Mouse (Mus musculus): ENCODE results near the gene Ubr2.

Ubr2 gene

GRCm38 (mm10) chr17:47009898-47010721, at the start of gene Ubr2:
Ubr2 (minus strand) TSS chr17:47010556.
- DNase-seq (ENCODE audit: inconsistent age in 2 of 2, low spot score in 1 of 2), result peak; percentile 96 to 99

DNA sequence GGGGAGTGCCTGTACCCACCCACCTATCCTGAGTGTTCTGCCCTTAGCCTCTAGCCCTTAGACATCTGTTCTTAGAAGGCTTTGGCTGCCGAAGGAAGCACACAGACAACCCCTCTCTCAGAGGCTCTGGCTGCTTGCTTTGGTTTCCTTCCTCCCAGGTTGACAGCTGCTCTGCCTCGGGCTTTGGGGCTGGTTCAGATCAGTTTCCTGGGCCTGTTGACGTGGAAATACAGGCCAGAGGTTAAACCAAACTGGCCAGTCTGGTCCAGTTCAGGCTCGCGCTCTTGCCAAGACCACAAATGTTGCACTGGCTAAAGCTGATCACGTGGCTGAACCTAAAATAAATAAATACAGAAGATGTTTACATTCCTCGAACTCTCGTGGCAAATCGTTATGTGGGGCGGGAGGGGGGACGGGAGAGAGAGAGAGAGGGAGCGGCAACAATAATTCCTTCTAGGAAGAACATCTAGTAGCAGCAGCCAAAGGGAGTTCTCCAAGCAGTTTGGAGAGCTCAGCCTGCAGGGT, 49.5 kb upstream of the Ubr2 start:
- peak in 1 of 2 experiments; percentile 47 for DNase-seq (ENCODE audit: inconsistent age in 2 of 2, low spot score in 1 of 2)

DNA sequence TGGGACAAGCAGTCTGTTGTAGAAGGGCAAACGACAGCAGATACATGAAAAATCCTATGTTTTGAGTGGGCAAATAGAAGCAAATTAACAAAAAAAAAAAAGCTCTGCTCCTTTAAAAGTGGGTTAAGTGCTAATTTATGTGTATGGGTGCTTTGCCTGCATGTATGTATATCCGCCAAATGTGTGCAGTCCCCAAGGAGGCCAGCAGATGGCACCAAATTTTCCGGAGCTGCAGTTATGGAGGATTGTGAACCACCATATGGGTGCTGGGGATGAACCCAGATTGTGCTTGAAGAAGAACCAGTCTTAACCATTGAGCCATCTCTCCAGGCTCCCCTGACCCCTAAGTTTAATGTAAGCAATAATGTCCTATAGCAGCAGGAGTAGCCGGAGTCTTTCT, 47.6 kb upstream of the Ubr2 start:
- DNase-seq (ENCODE audit: inconsistent age in 2 of 2, low spot score in 1 of 2), result no peak

- no peak for DNase-seq (ENCODE audit: inconsistent age in 2 of 2, low spot score in 1 of 2)
Measured at GRCm38 (mm10) chr17:47056476-47056875, 46.1 kb upstream of the Ubr2 start.

DNA sequence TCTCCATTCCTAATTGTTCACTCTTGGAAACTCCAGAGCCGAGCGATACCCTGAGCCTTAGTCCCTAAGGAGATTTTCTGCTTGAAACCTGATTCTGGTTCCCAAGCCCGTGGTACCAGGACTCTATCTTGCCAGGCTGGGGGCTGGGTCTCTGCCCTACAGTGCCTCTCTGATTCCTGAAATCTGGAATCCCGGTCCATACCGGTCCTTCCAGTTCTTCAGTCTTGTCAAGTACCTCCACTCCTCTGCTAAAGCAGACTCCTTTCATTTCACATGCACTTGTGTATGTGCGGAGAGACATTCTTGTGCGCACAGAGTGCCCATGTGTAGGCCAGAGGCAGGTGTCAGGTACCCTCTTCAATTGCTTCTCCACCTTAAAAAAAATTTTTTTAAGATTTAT, 44.8 kb upstream of the Ubr2 start:
- no peak for DNase-seq (ENCODE audit: inconsistent age in 2 of 2, low spot score in 1 of 2)

DNA sequence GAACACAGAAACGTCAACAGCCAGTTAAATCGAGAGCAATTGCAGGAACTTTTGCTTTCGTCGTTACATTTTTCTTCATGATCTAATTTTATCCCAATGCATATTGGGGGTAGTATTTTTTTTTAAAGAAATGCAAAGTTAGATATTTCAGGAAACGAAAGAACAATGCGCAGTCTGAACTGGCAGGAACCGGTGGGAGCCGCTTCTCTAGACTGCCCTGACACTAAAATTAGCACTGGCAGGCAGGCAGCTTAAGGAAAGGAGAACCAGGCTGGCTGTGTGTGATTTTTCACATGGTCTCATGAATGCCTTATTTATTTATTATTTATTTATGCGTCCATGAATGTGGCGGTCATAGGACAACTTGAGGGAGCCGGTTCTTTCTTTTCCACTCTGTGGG, 44.3 kb upstream of the Ubr2 start:
- no peak for DNase-seq (ENCODE audit: inconsistent age in 2 of 2, low spot score in 1 of 2)

- DNase-seq (ENCODE audit: inconsistent age in 2 of 2, low spot score in 1 of 2), result no peak
Measured at GRCm38 (mm10) chr17:47050678-47051077, 40.3 kb upstream of the Ubr2 start.

DNA sequence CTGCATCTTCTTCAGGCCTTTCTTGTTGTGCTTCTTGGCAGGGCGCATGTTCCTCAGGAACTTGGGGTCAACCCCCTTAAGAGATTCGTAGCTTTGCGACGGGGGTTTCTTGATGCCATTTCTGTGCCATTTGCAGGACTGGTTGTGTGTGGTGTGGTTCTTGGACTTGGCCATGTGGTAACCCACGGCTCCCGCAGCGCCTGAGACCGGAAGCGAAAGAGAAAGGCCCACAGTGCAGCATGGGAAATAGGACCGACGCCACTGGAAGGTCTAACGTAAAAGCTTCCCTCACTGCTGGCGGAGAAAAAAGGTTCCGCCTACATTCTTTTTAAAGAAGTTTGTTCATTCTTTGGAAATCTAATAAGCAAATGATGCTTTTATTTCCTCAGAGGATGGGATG, 32.5 kb upstream of the Ubr2 start:
- DNase-seq (ENCODE audit: inconsistent age in 2 of 2, low spot score in 1 of 2), result no peak

DNA sequence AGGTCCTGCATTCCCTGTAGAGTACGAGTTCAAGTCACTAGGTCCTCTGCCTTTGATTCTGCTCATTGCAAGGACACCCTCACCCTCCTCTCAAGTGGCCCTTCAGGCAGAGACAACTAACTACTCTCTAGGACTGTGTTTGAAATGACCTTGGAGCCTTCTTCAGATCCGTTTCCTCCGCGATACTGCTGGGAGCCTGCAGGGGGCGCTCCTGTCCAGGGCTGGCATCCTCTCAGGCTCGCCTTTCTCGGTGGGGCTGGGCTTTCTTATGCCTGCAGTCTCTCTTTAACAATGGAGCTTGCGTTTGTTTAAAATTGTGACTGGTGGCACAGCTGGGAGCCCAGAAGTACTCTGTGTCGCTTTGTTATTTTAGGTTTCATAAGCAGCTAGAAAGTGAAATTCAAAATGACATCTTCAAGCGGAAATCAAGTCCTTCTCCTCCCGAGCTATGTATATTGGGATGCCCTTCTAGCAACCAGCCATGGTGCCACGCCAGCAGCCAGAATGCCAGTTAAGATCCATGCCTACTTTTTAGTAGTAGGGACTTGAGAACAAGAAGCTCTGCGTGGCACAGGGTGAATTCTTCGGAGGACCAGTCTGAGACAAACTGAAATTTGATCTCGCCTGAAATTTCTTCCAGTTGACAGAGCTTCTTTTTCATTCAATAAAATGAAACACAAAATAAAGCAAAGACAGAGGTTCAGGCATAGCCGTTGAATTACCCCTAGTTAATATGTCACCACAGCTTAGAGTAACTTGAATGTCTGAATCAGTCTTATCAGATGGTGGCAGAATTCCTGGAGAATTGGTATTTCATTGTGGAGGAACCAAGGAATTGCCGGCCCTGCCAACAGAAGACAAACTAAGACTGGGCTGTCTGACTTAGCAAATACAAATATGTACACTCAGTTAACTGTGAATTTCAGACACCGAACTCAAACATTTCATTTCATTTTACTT, 28.8 kb upstream of the Ubr2 start:
- peak; percentile 90 to 98 for DNase-seq (ENCODE audit: inconsistent age in 2 of 2, low spot score in 1 of 2)

DNA sequence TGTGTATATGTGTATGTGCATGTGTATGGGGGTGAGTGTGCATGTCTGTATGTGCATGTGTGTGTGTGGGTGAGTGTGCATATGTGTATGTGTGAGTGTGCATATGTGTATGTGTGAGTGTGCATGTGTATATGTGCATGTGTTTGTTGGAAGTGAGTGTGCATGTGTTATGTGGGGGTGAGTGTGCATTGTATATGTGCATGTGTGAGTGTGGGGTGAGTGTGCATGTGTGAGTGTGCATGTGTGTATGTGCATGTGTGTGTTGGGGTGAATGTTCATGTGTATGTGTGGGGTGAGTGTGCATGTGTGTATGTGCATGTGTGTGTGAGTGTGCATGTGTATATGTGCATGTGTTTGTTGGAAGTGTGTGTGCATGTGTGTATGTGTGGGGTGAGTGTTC, 24.2 kb upstream of the Ubr2 start:
- no peak for DNase-seq (ENCODE audit: inconsistent age in 2 of 2, low spot score in 1 of 2)

GRCm38 (mm10) chr17:47033643-47034042, 23.3 kb upstream of the Ubr2 start:
- peak; percentile 46 to 86 for DNase-seq (ENCODE audit: inconsistent age in 2 of 2, low spot score in 1 of 2)

GRCm38 (mm10) chr17:47024805-47025204, 14.4 kb upstream of the Ubr2 start:
- no peak for DNase-seq (ENCODE audit: inconsistent age in 2 of 2, low spot score in 1 of 2)

DNA sequence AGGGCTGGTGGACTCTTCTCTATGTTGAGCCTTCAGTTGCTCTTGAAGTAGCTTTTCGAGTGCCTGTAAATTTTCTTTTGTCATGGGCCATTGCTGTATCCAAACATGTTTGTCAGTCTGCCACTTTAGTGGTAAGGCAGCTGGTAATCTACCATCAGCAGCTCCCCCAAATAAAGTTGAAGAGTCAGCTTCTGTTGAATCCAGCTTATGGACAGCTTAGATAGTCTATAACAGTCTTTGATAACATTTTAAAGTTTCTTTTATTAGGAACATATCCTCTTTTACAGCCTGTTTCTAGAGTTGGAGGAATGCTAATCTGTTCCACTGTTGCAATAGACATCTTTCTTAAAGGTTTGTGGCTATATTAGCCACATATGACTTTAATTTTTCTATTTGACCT, 13.0 kb upstream of the Ubr2 start:
- no peak for DNase-seq (ENCODE audit: inconsistent age in 2 of 2, low spot score in 1 of 2)

- peak in 1 of 2 experiments; percentile 53 for DNase-seq (ENCODE audit: inconsistent age in 2 of 2, low spot score in 1 of 2)
Measured at GRCm38 (mm10) chr17:47012896-47013295, 2.5 kb upstream of the Ubr2 start.

DNA sequence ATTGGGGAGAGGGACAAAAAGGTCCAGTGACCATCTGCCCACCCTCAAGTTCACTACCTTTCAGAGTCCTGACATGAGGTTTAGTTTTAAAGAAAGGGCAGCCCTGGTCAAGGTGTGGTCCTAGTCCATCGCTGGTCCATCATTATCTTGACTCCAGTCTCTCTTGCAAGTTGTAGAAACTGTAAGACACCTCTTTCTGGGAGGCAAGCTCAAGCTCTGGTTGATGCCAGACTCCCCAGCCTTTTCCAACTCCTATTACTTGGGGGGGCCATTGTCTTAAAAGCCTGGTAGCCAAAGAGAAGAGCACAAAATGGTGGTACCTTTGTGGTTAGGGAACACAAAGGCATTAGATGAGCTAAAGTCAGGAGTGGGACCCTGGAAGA, 1.3 kb upstream of the Ubr2 start:
- DNase-seq (ENCODE audit: inconsistent age in 2 of 2, low spot score in 1 of 2), result peak in 1 of 2 experiments; percentile 53

GRCm38 (mm10) chr17:47010722-47011660, 635 bp upstream of the Ubr2 start:
- peak; percentile 87 to 93 for DNase-seq (ENCODE audit: inconsistent age in 2 of 2, low spot score in 1 of 2)

- no peak for DNase-seq (ENCODE audit: inconsistent age in 2 of 2, low spot score in 1 of 2)
Measured at GRCm38 (mm10) chr17:47009546-47009897, 834 bp downstream of the Ubr2 start.

DNA sequence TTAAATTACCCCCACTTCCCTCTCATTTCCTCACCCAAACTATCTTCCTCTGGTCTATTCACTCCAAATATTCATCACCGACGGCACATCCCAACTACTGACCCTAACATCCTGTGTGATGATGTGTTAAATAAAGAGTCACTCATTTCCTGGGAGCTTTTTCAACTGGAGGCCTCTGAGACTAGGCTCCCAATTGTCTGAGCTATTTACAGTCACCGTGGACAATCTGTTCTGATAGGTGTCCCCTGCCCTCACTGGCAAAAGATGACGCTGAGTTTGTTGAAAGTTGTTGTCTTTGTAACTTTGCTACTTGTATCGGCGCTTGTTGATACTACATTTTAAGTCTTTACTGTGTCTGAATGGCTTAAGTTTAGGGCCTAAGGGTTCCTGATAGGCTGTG, 1.3 kb downstream of the Ubr2 start:
- peak in 1 of 2 experiments; percentile 78 for DNase-seq (ENCODE audit: inconsistent age in 2 of 2, low spot score in 1 of 2)

DNA sequence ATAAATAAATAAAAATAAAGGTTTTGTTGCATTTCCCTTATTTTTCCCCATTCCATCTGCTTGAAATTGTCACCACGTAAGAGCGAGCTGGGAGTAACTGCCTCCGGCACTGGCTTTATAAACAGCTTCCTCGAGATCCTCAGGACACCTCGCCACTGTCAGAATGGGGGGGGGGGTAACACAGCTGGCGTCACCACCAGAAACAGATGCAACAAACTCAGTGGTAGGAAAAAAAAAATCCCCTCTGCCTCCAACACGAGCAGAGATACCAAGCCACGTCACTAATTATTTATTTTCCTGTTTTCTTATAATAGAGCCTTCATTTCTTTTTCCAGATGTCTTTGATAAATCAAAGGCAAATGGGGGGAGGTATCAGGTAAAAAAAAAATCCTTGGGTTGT, 1.9 kb downstream of the Ubr2 start:
- no peak for DNase-seq (ENCODE audit: inconsistent age in 2 of 2, low spot score in 1 of 2)

- DNase-seq (ENCODE audit: inconsistent age in 2 of 2, low spot score in 1 of 2), result no peak
Measured at GRCm38 (mm10) chr17:47006741-47007140, 3.6 kb downstream of the Ubr2 start.

All from adrenal gland, adult (tissue).